Mouse (Mus musculus): Measurements from ENCODE around the gene Rragb. TPM values are rescaled to one million over a fixed set of nuclear protein-coding genes. Genes with fewer than 3 reads are reported as not detected.
"Not testable (repeated sequence)": the region's sequence is repeated elsewhere in the genome, so short reads cannot be mapped to it uniquely, and the experiment has no call there.

Rragb gene
- 5.4 and 5.9 TPM in 2 replicates for polyA plus RNA-seq (2016; fragmentation: Nextera tagmentation; extraction: Ambion mirVana)

DNA sequence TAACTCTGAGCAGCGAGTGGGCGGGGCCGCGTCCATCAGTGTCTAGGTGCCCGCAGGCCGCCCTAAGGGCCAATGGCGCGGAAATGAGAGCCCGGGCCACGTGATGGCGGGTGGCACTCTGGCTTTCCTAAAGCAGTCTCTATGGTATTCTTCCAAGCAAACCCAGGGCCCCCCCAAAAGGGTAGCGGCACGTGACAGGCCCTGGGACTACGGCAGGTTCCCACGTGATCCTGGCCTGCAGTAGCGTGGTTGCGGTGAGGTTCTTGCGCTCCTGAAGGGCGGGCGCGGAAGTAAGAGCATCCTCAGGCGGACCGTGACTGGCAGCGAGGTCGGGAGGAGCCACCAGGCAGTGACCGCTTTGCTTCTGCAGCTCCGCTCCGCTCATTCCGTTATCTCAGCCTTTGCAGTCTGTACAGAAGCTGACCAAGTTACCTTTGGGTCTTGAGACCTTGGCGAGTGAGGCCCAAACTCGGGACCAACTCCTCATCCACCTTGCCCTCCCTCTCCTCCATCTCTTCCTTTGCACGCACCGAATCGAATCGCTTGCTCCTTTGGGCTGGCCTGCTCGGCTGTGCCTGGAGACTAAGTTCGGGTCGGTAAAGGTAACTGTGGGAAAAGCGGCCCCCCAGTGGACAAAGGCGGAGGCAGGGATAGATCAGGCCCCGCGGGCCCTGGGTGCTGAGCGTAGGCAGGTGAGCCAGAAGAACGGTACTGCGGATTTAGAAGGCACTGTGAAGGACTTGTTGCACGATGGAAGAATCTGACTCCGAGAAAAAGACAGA lies at the start of gene Rragb:
Gene Rragb, plus strand, starts transcription at position 248 of the 782 bp plus-strand sequence.
- H3K9me3 ChIP-seq, result no peaks in the 10 kb centered on the region
- H3K36me3 ChIP-seq (replicated peaks), result no peaks in the 10 kb centered on the region
- peak; percentile 88 for DNase-seq (ENCODE audit: low spot score)
- H3K27me3 ChIP-seq (replicated peaks; ENCODE audit: low read depth, poor library complexity, severe bottlenecking), result peaks cover 54% of the 10 kb centered on the region
- no peaks in the 10 kb centered on the region for H3K4me1 ChIP-seq
- WGBS, result 15% methylated on average over 47 of the region's 47 CpGs
- H3K4me3 ChIP-seq, result peak within 1 kb of the TSS; percentile 64
- H3K27ac ChIP-seq (replicated peaks), result peak within 1 kb of the TSS; percentile 78

- no peaks in the 10 kb centered on the region for H3K9me3 ChIP-seq
- peaks cover 6% of the 10 kb centered on the region; the same call in 1 of the 2 replicates for H3K4me1 ChIP-seq
- no peak within 1 kb of the TSS for H3K4me3 ChIP-seq
- no peak within 1 kb of the TSS for H3K27ac ChIP-seq (replicated peaks)
- H3K36me3 ChIP-seq (replicated peaks), result no peaks in the 10 kb centered on the region
- peaks cover 49% of the 10 kb centered on the region for H3K27me3 ChIP-seq (replicated peaks; ENCODE audit: low read depth, poor library complexity, severe bottlenecking)
- WGBS, result 17% methylated on average over 2 of the region's 3 CpGs
- no peak for DNase-seq (ENCODE audit: low spot score)
Observed at GRCm38 (mm10) chrX:153118486-153118885, 21.3 kb upstream of the Rragb start, which contains the start of gene Foxr2. Gene Foxr2, plus strand, starts transcription at chrX:153118786.

DNA sequence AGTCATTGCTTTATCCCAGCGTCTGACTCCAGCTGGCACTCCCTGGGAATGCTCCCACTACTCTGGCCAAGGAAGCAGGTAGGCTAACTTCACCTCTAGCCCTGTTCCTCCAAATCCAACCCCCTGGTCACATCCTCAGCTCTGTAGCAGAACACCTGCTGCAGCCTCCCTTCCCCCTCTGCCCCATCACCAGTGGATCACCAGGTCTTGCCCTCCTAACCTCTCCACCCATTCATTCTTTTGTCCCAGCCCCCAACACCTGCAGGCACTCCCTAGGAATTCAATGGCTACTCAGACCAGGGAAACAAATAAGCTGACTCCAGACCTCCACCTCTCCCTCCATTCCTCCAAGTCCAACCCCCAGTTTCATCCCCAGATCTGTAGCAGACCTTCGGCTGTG lies 20.8 kb upstream of the Rragb start:
- Histone ChIP-seq H3K27ac (replicated peaks) (no peak overlapping the region), H3K4me1 (peaks cover 6% of the 10 kb centered on the region; the same call in 1 of the 2 replicates), H3K9me3 (no peaks in the 10 kb centered on the region), H3K36me3 (replicated peaks) (no peaks in the 10 kb centered on the region), H3K4me3 (no peak overlapping the region), H3K27me3 (replicated peaks; ENCODE audit: low read depth, poor library complexity, severe bottlenecking) (peaks cover 45% of the 10 kb centered on the region)
- DNase-seq (ENCODE audit: low spot score), result no peak
- 40% methylated on average over 2 of the region's 2 CpGs for WGBS

DNA sequence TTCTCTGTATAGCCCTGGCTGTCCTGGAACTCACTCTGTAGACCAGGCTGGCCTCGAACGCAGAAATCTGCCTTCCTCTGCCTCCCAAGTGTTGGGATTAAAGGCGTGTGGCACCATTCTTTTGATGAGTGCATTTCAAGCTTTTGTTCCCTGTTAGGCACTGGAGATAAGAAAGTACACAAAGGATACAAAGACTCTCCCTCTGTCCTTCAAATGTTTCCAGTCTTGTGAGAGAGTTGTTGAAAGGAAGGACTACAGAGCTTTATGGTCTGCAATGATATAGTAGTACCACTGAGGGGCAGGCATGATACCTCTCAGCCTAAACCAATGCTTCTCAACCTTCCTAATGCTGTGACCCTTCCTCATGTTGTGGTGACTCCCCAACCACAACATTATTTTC lies 2.9 kb downstream of the Rragb start:
- H3K4me3 ChIP-seq, result no peak overlapping the region
- WGBS, result 78% methylated on average over 3 of the region's 3 CpGs
- no peaks in the 10 kb centered on the region for H3K4me1 ChIP-seq
- no peak for DNase-seq (ENCODE audit: low spot score)
- peaks cover 42% of the 10 kb centered on the region for H3K27me3 ChIP-seq (replicated peaks; ENCODE audit: low read depth, poor library complexity, severe bottlenecking)
- H3K9me3 ChIP-seq, result no peaks in the 10 kb centered on the region
- H3K36me3 ChIP-seq (replicated peaks), result no peaks in the 10 kb centered on the region
- no peak overlapping the region for H3K27ac ChIP-seq (replicated peaks)

GRCm38 (mm10) chrX:153151766-153152165 lies 12.0 kb downstream of the Rragb start:
- DNase-seq (ENCODE audit: low spot score), result no peak
- WGBS, result 22% methylated on average over 1 of the region's 1 CpGs
- Histone ChIP-seq H3K9me3 (no peaks in the 10 kb centered on the region), H3K4me3 (no peak overlapping the region), H3K4me1 (no peaks in the 10 kb centered on the region), H3K27ac (replicated peaks) (no peak overlapping the region), H3K36me3 (replicated peaks) (no peaks in the 10 kb centered on the region), H3K27me3 (replicated peaks; ENCODE audit: low read depth, poor library complexity, severe bottlenecking) (no peaks in the 10 kb centered on the region; the same call in 1 of the 2 replicates)

GRCm38 (mm10) chrX:153155322-153155721 lies 15.5 kb downstream of the Rragb start:
- Histone ChIP-seq H3K9me3 (no peaks in the 10 kb centered on the region), H3K36me3 (replicated peaks) (peaks cover 4% of the 10 kb centered on the region; the same call in 1 of the 2 replicates), H3K27ac (replicated peaks) (no peak overlapping the region), H3K27me3 (replicated peaks; ENCODE audit: low read depth, poor library complexity, severe bottlenecking) (no peaks in the 10 kb centered on the region; the same call in 1 of the 2 replicates), H3K4me3 (no peak overlapping the region), H3K4me1 (no peaks in the 10 kb centered on the region)
- 53% methylated on average over 3 of the region's 3 CpGs for WGBS
- DNase-seq (ENCODE audit: low spot score), result peak; percentile 23

GRCm38 (mm10) chrX:153174786-153175185 lies 35.0 kb downstream of the Rragb start:
- Histone ChIP-seq H3K36me3 (replicated peaks) (no peaks in the 10 kb centered on the region), H3K27me3 (replicated peaks; ENCODE audit: low read depth, poor library complexity, severe bottlenecking) (no peaks in the 10 kb centered on the region), H3K4me1 (no peaks in the 10 kb centered on the region), H3K4me3 (no peak overlapping the region), H3K9me3 (no peaks in the 10 kb centered on the region), H3K27ac (replicated peaks) (no peak overlapping the region)
- 11% methylated on average over 1 of the region's 1 CpGs for WGBS
- peak; percentile 9 for DNase-seq (ENCODE audit: low spot score)

DNA sequence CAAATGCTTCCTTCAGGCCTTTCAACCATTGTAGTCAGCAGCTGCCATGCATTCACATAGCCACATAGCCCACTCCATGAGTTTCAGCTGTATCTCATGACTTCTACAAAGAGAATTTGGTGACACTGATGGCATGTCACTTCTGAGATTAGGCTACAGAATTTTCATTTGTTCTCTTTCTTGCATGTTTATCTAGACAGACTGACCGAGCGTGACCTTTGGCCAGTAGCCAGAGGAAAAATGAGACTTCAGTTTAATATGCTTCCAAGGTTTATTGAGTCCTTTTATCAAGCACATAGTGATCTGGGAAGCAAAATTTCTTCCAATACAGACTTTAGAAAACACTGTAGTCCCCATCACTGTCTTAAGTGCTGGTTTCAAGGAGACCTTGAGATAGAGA lies 42.4 kb downstream of the Rragb start:
- Histone ChIP-seq H3K4me1 (no peaks in the 10 kb centered on the region), H3K27ac (replicated peaks) (no peak overlapping the region), H3K9me3 (no peaks in the 10 kb centered on the region), H3K36me3 (replicated peaks) (no peaks in the 10 kb centered on the region), H3K4me3 (no peak overlapping the region), H3K27me3 (replicated peaks; ENCODE audit: low read depth, poor library complexity, severe bottlenecking) (no peaks in the 10 kb centered on the region)
- no peak for DNase-seq (ENCODE audit: low spot score)
- 84% methylated on average over 2 of the region's 2 CpGs for WGBS

DNA sequence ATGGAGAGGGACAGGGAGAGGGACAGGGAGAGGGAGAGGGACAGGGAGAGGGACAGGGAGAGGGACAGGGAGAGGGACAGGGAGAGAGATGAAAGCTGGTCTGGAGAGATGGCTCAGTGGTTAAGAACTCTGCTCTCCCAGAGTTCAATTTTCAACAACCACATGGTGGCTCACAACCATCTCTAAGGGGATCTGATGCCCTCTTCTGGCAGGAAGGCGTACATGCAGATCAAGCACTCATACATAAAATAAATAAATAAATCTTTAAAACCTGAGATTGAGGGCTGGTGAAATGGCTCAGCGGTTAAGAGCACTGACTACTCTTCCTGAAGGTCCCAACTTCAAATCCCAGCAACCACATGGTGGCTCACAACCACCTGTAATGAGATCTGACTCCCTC lies 59.4 kb downstream of the Rragb start:
- DNase-seq (ENCODE audit: low spot score), result peak; percentile 8
- H3K9me3 ChIP-seq; H3K27me3 ChIP-seq (replicated peaks; ENCODE audit: low read depth, poor library complexity, severe bottlenecking); H3K4me1 ChIP-seq; H3K36me3 ChIP-seq (replicated peaks); H3K27ac ChIP-seq (replicated peaks); H3K4me3 ChIP-seq: not testable (repeated sequence)
- 65% methylated on average over 2 of the region's 2 CpGs for WGBS

DNA sequence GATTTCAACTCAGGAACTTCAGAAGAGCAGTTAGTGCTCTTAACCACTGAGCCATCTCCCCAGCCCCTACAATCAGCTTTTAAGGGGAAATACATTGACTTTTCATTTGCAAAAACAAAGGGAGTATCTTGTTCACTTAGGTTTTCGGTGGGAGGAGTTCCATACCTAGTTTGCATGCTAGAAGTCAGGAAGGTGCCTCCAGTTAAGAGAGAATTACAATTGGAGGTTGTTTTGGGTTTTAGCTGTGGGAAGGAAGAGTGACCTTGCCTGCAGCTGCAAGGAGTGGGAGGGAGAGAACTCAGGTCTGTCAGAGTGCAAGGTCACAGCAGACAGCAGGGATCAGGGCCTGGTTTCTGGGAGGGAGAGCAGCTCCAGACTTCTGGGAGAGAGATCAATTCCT lies 71.3 kb downstream of the Rragb start:
- Histone ChIP-seq H3K27me3 (replicated peaks; ENCODE audit: low read depth, poor library complexity, severe bottlenecking) (peaks cover 15% of the 10 kb centered on the region), H3K9me3 (no peaks in the 10 kb centered on the region), H3K4me3 (no peak overlapping the region), H3K4me1 (no peaks in the 10 kb centered on the region), H3K36me3 (replicated peaks) (no peaks in the 10 kb centered on the region), H3K27ac (replicated peaks) (no peak overlapping the region)
- DNase-seq (ENCODE audit: low spot score), result no peak
- WGBS, result 61% methylated on average over 1 of the region's 1 CpGs

Other genes starting within 250 kb of the Rragb start
- 3.7 and 4.0 TPM in 2 replicates for gene Usp51, start 133.5 kb upstream of the Rragb start, polyA plus RNA-seq (2016; fragmentation: Nextera tagmentation; extraction: Ambion mirVana)
- gene Mageh1, start 102.4 kb upstream of the Rragb start, polyA plus RNA-seq (2016; fragmentation: Nextera tagmentation; extraction: Ambion mirVana), result 66.0 and 66.1 TPM in 2 replicates
- gene Foxr2, start 21.2 kb upstream of the Rragb start, polyA plus RNA-seq (2016; fragmentation: Nextera tagmentation; extraction: Ambion mirVana), result 0.10 and 0.21 TPM in 2 replicates
- gene Klf8, start 97.5 kb downstream of the Rragb start, polyA plus RNA-seq (2016; fragmentation: Nextera tagmentation; extraction: Ambion mirVana), result 0.77 and 1.1 TPM in 2 replicates